Mouse (Mus musculus): ENCODE data around the gene Hyou1.
"Not testable (repeated sequence)": the region's sequence is repeated elsewhere in the genome, so short reads cannot be mapped to it uniquely, and the experiment has no call there.

Hyou1 gene

DNA sequence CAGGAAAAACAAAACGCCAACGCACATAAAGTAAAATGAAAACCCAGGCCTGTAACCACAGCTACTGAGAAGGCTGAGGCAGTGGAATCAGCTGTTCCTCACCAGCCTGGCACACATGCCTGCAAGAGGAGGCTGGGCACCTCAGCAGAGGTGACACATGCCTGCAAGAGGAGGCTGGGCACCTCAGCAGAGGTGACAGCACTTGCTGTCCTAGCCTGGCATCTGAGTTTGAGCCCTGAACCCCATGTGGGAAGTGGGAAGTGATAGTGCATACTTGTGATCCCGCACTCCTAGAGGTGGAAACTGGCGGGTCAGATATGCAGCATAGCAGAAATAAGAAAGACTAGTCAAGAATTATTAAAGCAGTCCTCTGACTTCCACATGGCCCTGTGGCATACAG lies 27.9 kb upstream of the Hyou1 start:
- DNase-seq (ENCODE audit: low spot score in 2 of 2): no peak

- no peak for DNase-seq (ENCODE audit: low spot score in 2 of 2)
These were observed 27.0 kb upstream of the Hyou1 start for GRCm38 (mm10) chr9:44352337-44352736.

DNA sequence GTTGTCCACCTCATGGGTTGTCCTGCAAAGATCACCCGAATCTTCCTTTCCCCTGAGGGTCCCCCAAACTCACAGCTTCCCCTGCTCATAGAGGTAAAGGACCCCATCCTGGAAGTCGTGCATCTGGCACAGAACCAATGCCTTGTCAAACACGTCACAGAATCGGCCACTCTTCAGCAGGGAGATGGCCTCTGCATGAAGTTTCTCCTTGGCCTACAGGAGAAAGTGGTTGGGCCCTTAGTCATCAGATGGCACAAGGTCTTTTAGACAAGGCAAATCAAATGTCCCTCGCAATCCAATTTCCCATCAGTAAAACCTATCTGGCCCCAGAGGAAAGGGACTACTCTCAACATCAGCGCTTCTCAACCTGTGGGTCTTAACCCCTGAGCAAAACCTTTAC lies 26.1 kb upstream of the Hyou1 start:
- DNase-seq (ENCODE audit: low spot score in 2 of 2): no peak

DNA sequence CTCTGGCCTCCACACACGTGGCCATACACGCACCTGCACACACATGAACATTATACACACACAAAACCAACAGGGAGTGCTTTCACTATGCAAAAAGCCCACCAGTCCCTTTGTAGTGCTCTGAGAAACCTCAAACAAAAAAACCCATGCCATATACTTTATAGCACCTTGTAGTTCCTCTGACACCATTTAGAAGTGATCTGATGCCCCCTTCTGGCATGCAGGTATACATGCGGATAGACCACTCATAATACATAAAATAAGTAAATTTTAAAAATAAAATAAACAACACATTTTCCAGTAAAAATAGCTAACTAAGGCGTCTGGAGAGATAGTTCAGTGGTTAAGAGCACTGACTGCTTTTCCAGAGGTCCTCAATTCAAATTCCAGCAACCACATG lies 22.1 kb upstream of the Hyou1 start:
- DNase-seq (ENCODE audit: low spot score in 2 of 2): peak in 1 of 2 experiments; percentile 22

- DNase-seq (ENCODE audit: low spot score in 2 of 2): peak; percentile 96 to 98
These were observed 17.9 kb upstream of the Hyou1 start, which contains the start of gene Vps11 for GRCm38 (mm10) chr9:44361190-44361917. Vps11 (minus strand) TSS chr9:44361670.

GRCm38 (mm10) chr9:44361931-44362330 lies 17.4 kb upstream of the Hyou1 start:
- DNase-seq (ENCODE audit: low spot score in 2 of 2): not testable (repeated sequence)

GRCm38 (mm10) chr9:44364480-44364879 lies 14.8 kb upstream of the Hyou1 start:
- DNase-seq (ENCODE audit: low spot score in 2 of 2): no peak

- no peak for DNase-seq (ENCODE audit: low spot score in 2 of 2)
These were observed 5.9 kb upstream of the Hyou1 start for GRCm38 (mm10) chr9:44373386-44373785.

DNA sequence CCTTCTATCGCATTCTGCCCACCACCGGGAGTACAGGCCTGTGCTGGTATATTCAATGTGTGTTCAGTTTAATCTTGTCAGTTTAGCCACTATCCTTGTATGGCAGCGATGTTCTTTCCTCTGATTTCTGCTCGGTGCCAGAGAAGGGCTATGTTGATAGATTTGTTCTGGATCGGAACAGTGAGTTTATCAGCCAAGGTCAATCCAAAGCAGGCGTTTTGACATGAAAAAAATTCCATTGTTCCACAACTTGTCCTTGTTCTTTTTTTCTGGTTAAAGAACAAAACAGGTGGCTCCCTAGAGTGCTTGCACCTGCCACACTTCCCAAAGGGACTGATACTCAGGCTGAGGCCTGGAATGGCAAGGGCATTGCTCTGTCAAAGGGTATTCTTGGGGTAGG lies 3.1 kb upstream of the Hyou1 start:
- DNase-seq (ENCODE audit: low spot score in 2 of 2): no peak

DNA sequence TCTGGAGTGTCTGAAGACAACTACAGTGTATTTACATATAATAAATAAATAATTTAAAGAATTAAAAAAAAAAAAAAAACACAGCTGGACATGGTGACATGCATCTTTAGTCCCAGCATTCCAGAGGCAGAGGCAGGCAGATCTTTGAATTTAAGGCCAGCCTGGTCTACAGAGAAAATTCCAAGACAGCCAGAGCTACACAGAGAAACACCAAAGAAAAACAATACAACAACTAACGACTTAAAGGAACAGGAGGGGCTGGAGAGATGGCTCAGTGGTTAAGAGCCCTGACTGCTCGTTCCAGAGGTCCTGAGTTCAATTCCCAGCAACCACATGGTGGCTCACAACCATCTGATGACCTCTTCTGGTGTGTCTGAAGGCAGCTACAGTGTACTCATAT lies 2.0 kb upstream of the Hyou1 start:
- DNase-seq (ENCODE audit: low spot score in 2 of 2): not testable (repeated sequence)

DNA sequence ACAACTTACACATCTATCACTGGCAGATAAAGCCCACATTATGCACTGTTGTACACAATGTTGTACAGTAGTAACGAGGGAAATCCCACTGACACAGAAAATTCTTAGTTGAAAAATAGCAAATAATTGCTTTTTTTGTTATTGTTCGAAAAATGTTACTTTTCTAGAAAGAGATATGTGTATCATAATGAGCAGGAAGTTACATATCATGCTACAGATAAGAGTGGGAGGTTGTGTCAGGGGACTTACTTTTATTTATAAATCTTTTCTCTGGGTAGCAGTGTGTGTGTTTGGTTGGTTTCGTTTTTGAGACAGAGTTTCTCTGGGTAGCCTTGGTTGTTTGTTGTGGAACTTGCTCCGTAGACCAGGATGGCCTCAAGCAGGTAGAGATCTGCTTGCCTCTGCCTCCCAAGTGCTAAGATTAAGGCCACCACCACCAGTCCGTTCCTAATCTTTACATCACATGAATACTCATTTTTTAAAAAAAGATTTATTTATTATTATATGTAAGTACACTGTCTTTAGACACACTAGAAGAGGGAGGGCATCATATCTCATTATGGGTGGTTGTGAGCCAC lies 1.0 kb upstream of the Hyou1 start:
- no peak for DNase-seq (ENCODE audit: low spot score in 2 of 2)

DNA sequence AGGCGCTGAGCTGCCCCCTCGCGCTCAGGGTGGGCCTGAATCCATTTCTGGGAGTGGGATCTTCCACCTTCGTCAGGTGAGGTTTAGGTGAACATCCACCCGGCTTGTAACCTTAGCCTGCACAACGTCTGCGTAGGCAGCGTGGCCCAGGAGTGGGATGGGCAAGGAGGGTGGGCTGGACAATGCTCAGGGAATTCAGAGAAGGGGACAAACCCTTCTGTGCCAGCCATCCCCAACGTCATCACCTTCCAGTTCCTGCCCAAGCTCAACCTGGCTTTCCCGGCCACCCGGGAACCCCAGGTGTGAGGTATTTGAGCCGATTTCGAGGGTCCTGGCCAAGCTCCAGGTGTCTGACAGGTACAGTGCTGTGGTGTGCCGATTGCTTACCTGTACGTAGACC lies 572 bp downstream of the Hyou1 start:
- no peak for DNase-seq (ENCODE audit: low spot score in 2 of 2)

DNA sequence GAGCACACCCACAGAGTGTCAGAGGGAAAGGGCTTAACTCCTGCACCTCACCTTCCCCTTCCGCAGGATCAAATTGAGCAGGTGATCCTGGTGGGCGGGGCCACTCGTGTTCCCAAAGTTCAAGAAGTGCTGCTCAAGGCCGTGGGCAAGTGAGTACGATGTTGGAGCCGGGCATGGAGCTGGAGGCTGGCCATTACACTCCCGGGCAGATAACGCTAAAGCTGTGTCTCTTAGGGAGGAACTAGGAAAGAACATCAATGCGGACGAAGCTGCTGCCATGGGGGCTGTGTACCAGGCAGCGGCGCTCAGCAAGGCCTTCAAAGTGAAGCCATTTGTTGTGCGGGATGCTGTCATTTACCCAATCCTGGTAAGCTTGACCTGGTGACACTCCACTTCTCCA lies 5.3 kb downstream of the Hyou1 start:
- no peak for DNase-seq (ENCODE audit: low spot score in 2 of 2)

- no peak for DNase-seq (ENCODE audit: low spot score in 2 of 2)
These were observed 7.9 kb downstream of the Hyou1 start for GRCm38 (mm10) chr9:44387221-44387620.

DNA sequence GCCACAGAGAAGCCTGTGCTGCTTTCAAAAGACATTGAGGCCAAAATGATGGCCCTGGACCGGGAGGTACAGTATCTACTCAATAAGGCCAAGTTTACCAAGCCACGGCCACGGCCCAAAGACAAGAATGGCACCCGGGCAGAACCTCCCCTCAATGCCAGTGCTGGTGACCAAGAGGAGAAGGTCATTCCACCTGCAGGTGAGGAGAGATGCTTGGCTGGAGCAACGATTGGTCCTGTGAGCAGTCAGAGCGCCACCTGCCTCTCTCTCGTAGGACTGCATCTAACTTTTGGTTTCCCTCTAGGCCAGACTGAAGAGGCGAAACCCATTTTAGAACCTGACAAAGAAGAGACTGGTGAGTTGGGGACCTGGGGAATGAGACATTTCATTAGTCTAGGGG lies 10.0 kb downstream of the Hyou1 start:
- peak; percentile 55 to 84 for DNase-seq (ENCODE audit: low spot score in 2 of 2)

- DNase-seq (ENCODE audit: low spot score in 2 of 2): peak; percentile 80 to 92
These were observed 12.2 kb downstream of the Hyou1 start for GRCm38 (mm10) chr9:44391466-44391865.

DNA sequence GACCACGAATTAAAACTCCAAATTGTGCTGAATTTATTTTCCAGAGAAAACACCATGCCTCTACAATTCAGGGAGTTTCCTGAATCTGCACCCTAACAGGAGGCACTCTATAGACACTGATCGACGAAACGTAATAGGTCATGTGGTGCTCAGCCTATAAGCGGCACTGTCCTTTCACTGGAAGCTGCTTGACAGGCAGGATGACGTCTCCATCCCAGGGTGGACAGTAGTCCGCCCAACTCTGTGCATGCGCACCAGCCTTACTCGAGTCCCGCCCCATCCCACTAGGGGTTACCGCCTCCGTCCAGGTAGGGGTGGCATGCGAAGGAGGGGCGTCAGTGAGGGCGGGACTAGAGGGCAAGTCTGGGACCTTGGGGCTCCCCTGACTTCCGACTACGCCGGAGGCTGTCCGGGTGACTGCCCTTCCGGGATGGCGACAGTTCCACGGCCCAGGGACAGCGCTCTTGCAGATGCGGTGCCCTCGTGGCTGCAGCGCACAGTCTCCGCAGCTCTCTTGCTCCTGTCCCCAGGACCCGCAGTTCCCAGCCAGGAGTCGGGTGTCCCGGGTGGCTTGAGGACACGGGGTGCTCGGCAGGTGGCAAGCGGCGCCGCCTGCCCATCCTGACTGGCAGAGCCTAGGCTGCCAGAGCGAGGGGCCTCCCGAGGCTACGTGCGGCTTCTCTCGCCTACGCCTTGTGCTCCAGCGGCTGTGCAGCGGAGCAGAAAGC lies 17.6 kb downstream of the Hyou1 start, which contains the start of gene Slc37a4:
Slc37a4 (plus strand) TSS at position 169 of the 728 bp plus-strand sequence.
- peak; percentile 94 to 95 for DNase-seq (ENCODE audit: low spot score in 2 of 2)

DNA sequence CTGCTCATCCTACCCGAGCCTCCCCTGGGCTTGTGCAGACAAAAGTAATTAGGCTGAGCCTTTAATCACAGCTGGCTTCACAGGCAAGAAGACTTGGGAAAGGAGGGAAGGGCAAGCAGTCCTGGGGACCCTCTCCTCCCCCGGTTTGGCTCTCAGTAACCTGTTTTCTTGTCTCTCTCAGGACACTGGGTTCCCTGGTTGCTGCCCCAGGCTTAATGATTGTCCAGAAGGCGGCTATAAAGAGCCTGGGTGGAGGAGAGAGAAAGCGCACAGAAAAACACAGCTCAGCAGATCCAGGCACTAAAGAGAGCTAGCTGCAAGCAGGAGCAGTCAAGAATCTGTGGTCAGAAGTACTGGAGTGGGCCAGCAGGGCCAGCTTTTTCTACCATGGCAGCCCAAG lies 18.8 kb downstream of the Hyou1 start:
- no peak for DNase-seq (ENCODE audit: low spot score in 2 of 2)

DNA sequence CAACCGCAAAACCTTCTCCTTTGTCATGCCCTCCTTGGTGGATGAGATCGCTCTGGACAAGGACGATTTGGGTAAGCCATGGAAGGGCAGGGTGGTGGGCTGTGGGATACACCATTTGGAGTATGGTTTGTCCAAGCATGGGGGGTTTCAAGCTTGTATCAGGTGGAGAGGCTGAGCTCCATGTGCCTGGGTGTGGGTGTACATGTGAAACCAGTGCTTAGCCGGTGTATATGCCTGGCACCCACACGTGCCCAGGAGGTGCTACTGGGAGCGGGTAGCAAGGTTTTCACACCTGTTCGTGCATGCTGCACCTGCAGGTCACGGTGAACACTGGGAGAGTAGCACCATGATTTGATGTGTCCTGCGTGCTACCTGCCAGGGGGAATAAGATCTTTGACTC lies 19.3 kb downstream of the Hyou1 start:
- no peak for DNase-seq (ENCODE audit: low spot score in 2 of 2)

GRCm38 (mm10) chr9:44399114-44399794 lies 20.0 kb downstream of the Hyou1 start:
- DNase-seq (ENCODE audit: low spot score in 2 of 2): no peak

- DNase-seq (ENCODE audit: low spot score in 2 of 2): no peak
These were observed 20.5 kb downstream of the Hyou1 start for GRCm38 (mm10) chr9:44399795-44400114.

DNA sequence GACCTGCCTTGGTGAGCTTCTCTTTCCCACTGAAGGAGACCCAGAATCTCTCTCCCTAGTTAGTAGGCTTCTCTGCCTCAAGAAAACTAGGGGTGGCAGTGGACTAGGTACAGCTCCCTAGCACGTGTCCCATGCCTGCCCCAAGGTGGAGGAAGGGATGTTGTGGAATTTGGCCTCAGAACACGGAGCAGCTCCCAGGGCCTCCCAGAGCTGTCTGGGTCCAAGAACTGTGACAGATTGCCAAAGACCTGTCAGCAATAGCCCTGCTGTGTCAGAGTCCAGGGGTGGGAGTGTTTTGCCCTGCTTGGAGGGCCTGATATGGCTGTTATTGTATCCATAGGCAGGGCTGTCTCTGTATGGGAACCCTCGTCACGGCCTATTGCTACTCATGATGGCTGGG lies 21.8 kb downstream of the Hyou1 start:
- DNase-seq (ENCODE audit: low spot score in 2 of 2): no peak

Data from spleen, postnatal 4 days (tissue).